Mouse (Mus musculus): ENCODE data around the gene Rnf216. TPM values are rescaled to one million over a fixed set of nuclear protein-coding genes. Genes with fewer than 3 reads are reported as not detected.

Rnf216 gene
- polyA plus RNA-seq, 1 experiment, result 2.4 TPM

DNA sequence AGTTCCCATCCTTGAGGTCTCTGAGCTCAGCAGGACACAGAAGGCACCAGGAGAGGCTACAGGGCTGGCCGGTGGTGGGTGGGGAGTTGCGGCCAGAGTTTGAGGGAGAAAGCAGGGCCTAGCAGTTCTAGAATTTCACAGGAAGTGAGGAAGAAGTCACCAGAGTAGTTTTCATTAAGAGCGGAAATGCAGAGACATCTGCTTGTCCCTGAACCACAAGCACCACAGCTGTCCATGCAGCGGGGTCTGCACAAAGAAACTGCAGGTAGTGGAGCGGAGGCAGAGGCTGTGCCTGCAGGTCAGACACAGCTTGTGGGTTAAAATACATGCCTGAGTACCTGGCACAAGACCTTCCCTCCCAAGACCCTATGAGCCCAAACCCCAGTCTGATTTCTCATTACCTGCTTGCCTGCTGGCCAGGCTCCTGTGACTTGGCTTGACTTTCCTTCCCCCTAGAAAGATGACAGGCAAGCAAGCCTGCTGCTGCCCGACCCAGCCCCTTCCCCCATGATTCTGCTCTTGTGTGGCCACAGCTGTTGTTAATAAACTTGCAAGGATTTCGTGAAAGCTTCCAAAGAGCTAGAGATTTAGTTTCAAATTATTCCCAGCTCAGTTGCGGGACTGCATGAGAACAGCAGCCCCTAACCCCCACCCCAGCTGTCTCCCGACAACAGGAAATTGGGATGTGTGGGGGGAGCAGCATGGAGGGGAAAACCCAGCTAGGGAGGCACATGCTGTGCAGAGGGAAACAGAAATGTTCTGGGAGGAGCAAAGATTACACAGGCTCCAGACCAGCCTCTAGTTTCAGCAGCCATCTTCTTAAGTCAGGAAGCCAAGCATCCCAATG lies 111.9 kb downstream of the Rnf216 start:
- Histone ChIP-seq H3K27me3 (ENCODE audit: control insufficient read depth) (no peaks in the 10 kb centered on the region), H3K36me3 (ENCODE audit: control insufficient read depth) (peaks cover 66% of the 10 kb centered on the region)
- TF ChIP-seq GATA1 (IDR thresholded peaks at IDR 0.05; ENCODE audit: low read length) (no peak), TAL1 (IDR thresholded peaks at IDR 0.05; ENCODE audit: low read length) (no peak)

DNA sequence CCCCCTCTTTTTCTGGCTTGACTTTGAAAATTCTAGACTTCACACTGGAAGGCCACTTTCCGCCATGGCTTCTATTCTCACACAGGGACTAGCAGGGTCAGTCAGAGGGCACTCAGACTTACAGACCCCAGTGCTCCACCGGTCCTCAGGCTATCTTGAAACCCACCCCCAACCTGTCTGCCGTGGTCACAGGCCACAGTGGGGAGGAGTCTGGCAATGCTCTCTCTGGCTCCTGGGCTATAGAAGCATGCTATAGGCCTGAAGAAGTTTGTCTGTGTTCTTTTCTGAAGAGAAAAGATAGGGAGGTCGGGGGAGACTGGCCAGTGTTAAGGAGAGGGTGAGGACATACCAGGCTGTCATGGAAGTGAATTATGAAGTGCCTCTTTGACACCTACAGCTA lies 112.7 kb downstream of the Rnf216 start:
- Histone ChIP-seq H3K9me3 (ENCODE audit: control insufficient read depth, low read length) (no peaks in the 10 kb centered on the region), H3K4me1 (ENCODE audit: control insufficient read depth) (peaks cover 2% of the 10 kb centered on the region; the same call in 1 of the 2 replicates), H3K4me3 (replicated peaks) (no peak overlapping the region), H3K27me3 (ENCODE audit: control insufficient read depth) (no peaks in the 10 kb centered on the region), H3K36me3 (ENCODE audit: control insufficient read depth) (peaks cover 67% of the 10 kb centered on the region)
- TF ChIP-seq TAL1 (IDR thresholded peaks at IDR 0.05; ENCODE audit: low read length) (no peak), GATA1 (IDR thresholded peaks at IDR 0.05; ENCODE audit: low read length) (no peak)

More for the DNA sequence above, 111.9 kb downstream of the Rnf216 start:
- Histone ChIP-seq H3K4me3 (replicated peaks) (no peak overlapping the region), H3K4me1 (ENCODE audit: control insufficient read depth) (peaks cover 2% of the 10 kb centered on the region; the same call in 1 of the 2 replicates), H3K9me3 (ENCODE audit: control insufficient read depth, low read length) (no peaks in the 10 kb centered on the region)

DNA sequence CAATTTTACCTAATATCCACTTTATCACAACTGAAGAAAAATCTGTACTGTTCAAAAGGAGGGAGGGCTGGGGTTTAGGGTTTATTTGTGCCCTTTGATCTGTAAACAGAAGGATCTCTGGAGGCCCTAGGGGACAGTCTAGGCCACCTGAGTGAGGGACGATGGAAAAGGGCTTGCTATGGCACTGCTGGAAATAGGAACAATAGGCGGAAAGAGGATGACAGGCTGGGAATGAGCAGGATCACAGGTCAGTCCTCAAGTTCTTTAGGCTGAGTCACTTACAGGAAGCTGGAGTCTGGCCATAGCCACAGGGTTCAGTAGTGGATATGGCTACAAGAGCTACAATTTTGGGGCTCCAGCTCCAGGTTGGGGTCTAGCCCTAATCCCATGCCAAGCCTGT lies 114.6 kb downstream of the Rnf216 start:
- TF ChIP-seq GATA1 (IDR thresholded peaks at IDR 0.05; ENCODE audit: low read length) (no peak), TAL1 (IDR thresholded peaks at IDR 0.05; ENCODE audit: low read length) (no peak)
- H3K4me1 ChIP-seq (ENCODE audit: control insufficient read depth), result peaks cover 2% of the 10 kb centered on the region; the same call in 1 of the 2 replicates
- H3K36me3 ChIP-seq (ENCODE audit: control insufficient read depth), result peaks cover 78% of the 10 kb centered on the region
- no peak overlapping the region for H3K4me3 ChIP-seq (replicated peaks)
- no peaks in the 10 kb centered on the region for H3K27me3 ChIP-seq (ENCODE audit: control insufficient read depth)
- no peaks in the 10 kb centered on the region for H3K9me3 ChIP-seq (ENCODE audit: control insufficient read depth, low read length)

DNA sequence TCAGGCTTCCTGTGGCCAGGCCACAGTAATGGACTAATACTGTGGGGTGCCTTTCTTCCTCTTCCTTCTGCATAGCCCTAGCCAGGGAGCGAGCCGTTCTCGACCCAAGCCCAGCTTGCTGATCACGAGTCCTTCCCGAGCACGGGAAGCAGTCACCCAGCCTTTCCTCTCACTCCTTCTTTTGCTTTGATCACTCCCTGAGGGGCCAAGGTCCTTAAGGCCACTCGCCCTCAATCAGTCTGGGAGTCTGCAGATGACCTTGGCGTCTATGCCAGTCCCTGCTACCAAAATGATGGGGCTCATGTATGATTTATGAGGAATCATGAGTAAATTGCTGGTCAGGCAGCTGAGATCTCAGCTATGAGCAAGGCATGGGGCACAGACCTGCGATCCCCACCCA lies 115.3 kb downstream of the Rnf216 start:
- Histone ChIP-seq H3K4me1 (ENCODE audit: control insufficient read depth) (peaks cover 2% of the 10 kb centered on the region; the same call in 1 of the 2 replicates), H3K9me3 (ENCODE audit: control insufficient read depth, low read length) (no peaks in the 10 kb centered on the region), H3K4me3 (replicated peaks) (no peak overlapping the region), H3K27me3 (ENCODE audit: control insufficient read depth) (no peaks in the 10 kb centered on the region), H3K36me3 (ENCODE audit: control insufficient read depth) (peaks cover 78% of the 10 kb centered on the region)
- TF ChIP-seq TAL1 (IDR thresholded peaks at IDR 0.05; ENCODE audit: low read length), result no peak
- no peak for TF ChIP-seq GATA1 (IDR thresholded peaks at IDR 0.05; ENCODE audit: low read length)

DNA sequence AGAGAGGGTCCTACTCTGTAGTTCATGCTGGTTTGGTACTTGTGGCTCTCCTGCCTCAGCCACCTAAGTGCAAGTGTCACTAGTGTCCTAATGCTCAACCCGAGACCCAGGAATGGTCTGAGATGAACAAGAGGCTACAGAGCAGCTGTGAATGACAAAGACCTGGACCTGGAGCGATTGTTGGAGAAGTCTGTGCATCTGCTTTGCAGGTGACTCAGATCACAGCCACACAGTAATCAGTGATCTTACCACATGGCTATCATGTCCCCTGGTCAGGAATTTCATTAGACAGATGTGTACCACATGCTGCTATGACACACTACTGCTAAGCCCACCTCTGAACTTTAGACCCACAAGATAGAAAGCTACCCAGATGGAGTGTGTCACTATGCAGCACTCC lies 118.0 kb downstream of the Rnf216 start:
- H3K4me3 ChIP-seq (replicated peaks), result no peak overlapping the region
- TF ChIP-seq TAL1 (IDR thresholded peaks at IDR 0.05; ENCODE audit: low read length), result no peak
- no peak for TF ChIP-seq GATA1 (IDR thresholded peaks at IDR 0.05; ENCODE audit: low read length)
- peaks cover 1% of the 10 kb centered on the region for H3K4me1 ChIP-seq (ENCODE audit: control insufficient read depth)
- no peaks in the 10 kb centered on the region for H3K9me3 ChIP-seq (ENCODE audit: control insufficient read depth, low read length)
- peaks cover 81% of the 10 kb centered on the region for H3K36me3 ChIP-seq (ENCODE audit: control insufficient read depth)
- H3K27me3 ChIP-seq (ENCODE audit: control insufficient read depth), result no peaks in the 10 kb centered on the region

DNA sequence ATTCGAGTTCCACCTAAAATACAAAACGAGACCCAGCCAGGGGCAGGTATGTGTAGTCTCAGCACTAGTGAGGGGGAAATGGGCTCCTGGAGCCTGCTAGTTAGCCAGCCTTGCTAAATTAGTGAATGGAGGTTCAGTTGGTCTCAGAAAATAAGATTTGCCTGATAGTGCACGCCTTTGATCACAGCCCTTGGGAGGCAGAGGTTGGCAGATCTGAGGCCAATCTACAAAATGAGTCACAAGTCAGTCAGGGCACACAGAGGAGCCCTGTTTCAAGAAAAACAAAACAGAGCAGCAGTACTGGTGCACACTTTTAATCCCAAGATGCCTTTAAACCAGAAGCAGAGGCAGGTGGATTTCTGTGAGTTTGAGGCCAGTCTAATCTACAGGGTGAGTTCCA lies 123.6 kb downstream of the Rnf216 start:
- Histone ChIP-seq H3K4me1 (ENCODE audit: control insufficient read depth) (peaks cover 30% of the 10 kb centered on the region), H3K4me3 (replicated peaks) (no peak overlapping the region), H3K9me3 (ENCODE audit: control insufficient read depth, low read length) (no peaks in the 10 kb centered on the region), H3K27me3 (ENCODE audit: control insufficient read depth) (no peaks in the 10 kb centered on the region), H3K36me3 (ENCODE audit: control insufficient read depth) (peaks cover 46% of the 10 kb centered on the region)
- no peak for TF ChIP-seq TAL1 (IDR thresholded peaks at IDR 0.05; ENCODE audit: low read length)
- TF ChIP-seq GATA1 (IDR thresholded peaks at IDR 0.05; ENCODE audit: low read length), result no peak

DNA sequence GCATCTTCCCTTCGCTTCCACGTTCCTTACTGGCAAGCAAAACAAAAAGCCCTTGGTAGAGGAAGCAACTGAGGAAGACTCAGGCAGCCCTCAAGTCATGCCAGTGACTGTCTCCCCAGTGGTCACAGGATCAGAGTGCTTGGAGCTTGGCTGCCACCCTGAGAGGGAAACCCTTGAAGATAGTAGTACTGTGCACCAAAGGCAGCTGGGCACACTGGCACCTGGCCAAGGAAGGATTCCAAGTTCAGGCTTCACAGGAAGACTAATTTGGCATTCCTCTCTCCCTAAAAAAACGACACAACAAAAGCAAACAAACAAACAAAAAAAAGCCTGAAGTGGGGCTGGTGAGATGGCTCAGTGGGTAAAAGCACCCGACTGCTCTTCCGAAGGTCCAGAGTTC lies 124.3 kb downstream of the Rnf216 start:
- Histone ChIP-seq H3K4me1 (ENCODE audit: control insufficient read depth) (peaks cover 36% of the 10 kb centered on the region), H3K36me3 (ENCODE audit: control insufficient read depth) (peaks cover 39% of the 10 kb centered on the region), H3K9me3 (ENCODE audit: control insufficient read depth, low read length) (no peaks in the 10 kb centered on the region), H3K4me3 (replicated peaks) (no peak overlapping the region), H3K27me3 (ENCODE audit: control insufficient read depth) (no peaks in the 10 kb centered on the region)
- TF ChIP-seq TAL1 (IDR thresholded peaks at IDR 0.05; ENCODE audit: low read length), result no peak
- TF ChIP-seq GATA1 (IDR thresholded peaks at IDR 0.05; ENCODE audit: low read length), result no peak

DNA sequence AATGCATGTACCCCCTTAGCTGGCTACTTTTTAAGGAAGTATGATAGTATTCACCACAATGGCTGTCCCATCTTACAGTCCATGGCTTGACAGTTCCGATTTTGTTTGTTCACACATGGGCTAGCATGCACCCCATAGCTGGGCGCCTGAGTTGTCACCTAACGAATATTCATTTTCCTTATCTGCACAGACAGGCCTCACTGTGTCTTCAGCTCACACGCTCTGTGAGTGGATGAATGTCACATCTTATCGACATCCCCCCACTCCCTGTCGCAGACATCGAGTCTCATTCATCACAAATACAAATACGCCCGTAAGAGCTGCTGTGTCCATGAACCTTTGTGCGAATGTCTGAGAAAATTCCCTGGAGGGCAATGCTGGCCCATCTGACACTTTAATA lies 128.5 kb downstream of the Rnf216 start:
- TF ChIP-seq TAL1 (IDR thresholded peaks at IDR 0.05; ENCODE audit: low read length) (peak; percentile 51), GATA1 (IDR thresholded peaks at IDR 0.05; ENCODE audit: low read length) (peak; percentile 56)
- Histone ChIP-seq H3K36me3 (ENCODE audit: control insufficient read depth) (no peaks in the 10 kb centered on the region), H3K4me1 (ENCODE audit: control insufficient read depth) (peaks cover 50% of the 10 kb centered on the region), H3K9me3 (ENCODE audit: control insufficient read depth, low read length) (no peaks in the 10 kb centered on the region), H3K4me3 (replicated peaks) (peak overlapping the region; percentile 16), H3K27me3 (ENCODE audit: control insufficient read depth) (no peaks in the 10 kb centered on the region)

DNA sequence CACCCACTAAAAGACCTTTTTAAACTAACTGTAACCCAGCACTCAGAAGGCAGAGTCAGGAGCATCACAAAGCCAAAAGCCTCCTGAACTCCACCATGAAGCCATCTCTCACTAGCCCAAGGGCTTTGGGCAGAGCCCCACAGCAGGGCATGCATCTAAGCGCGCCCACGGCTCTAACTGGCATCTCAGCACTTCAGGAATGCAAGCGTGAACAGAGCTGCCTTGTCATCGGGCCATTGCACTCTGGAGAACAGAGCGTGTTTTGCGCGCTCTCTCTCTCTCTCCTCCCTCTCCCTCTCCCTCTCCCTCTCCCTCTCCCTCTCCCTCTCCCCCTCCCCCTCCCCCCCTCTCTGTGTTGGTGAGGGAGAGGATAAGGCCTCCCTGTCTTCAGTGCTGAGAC lies 129.6 kb downstream of the Rnf216 start:
- peaks cover 46% of the 10 kb centered on the region for H3K4me1 ChIP-seq (ENCODE audit: control insufficient read depth)
- no peaks in the 10 kb centered on the region for H3K27me3 ChIP-seq (ENCODE audit: control insufficient read depth)
- no peaks in the 10 kb centered on the region for H3K36me3 ChIP-seq (ENCODE audit: control insufficient read depth)
- no peak overlapping the region for H3K4me3 ChIP-seq (replicated peaks)
- no peak for TF ChIP-seq GATA1 (IDR thresholded peaks at IDR 0.05; ENCODE audit: low read length)
- no peak for TF ChIP-seq TAL1 (IDR thresholded peaks at IDR 0.05; ENCODE audit: low read length)
- H3K9me3 ChIP-seq (ENCODE audit: control insufficient read depth, low read length), result no peaks in the 10 kb centered on the region
